Mouse (Mus musculus): ENCODE data around the gene Klhl30.

DNA sequence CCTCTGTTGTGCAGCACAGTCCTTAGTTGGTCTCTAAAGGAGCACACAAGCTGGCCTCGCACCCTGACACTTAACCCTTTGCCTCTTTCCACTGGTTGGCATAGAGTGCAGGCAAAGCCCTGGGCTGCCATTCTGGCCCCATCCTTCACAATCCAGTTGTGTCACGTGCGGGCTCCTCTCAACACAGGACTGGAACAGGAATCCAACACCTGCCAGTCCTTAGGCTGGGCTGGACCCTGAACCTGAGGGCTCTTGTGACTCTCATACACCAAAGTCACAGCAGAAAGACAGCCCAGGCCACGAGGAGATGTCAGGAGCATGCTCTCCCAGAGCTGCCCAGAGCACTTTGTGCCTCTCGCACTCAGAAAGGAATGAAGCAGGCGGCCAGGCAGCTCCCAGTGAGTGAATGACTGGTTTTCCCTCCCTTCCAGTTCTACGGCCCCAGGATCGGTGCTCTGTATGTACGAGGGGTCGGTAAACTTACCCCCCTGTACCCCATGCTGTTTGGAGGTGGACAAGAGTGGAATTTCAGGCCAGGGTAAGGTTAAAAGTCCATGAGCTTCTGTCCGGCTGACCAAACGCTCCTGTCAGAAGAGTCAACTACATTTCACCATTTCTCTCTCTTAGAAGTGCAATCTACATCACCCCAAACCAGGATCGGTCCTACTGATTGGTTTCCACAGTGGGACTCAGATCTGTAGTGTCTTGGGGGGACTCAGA, 41.3 kb upstream of the Klhl30 start:
- no peak for TF ChIP-seq CTCF (conservative IDR thresholded peaks at IDR 0.05; ENCODE audit: insufficient read depth, insufficient read length, low read depth, low read length)
- TF ChIP-seq POLR2A (IDR thresholded peaks at IDR 0.05; ENCODE audit: low read depth, low read length): no peak
